ENCODE assay signal across 7 mouse cellular contexts in the genomic region with DNA sequence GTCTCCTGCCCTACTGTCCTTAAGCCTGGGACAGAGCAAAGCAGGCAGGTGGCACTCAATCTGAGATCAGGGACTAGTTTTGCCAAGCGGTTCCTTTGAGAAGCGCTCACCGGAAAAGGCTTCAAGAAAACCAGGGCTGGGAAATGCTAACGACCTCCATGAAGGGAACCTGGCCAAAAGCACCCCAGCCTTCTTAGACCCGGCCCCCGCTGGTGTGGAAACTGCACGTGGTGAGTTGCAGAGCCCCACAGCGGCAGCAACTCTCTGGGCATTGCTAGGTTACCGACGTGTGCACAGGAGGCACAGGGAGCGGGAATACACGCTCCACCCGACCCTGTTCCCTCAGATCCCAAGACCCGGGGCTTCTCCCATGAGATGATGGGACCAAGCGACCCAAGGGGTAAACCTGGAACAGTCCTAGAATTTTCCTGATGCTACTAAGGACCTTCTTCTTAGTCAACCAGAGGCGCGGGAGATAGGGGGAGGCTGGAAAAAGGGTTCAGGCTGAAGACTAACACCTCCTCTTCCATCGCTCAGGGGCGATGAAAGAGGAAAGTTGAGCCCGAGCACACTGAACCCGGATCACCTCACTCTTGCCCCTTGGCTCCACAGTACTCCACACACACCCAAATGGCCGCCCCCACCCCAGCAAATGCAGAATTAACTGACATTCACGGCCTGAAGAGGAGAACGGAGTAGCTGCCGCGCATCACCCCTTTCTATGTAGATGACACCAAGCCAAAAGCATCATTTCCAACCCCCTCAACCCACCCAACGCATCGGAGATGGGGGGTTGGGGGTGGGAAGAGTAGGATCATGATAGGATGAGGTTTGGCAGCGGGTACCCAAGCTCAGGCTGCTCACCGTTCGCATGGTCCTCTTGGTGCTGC.
DNase-seq lines count a peak whose midpoint lies in the region; ATAC-seq and TF ChIP-seq lines count a peak whose summit lies in the region.

No protein-coding gene starts in this region.

- H3K27me3 ChIP-seq in ES-Bruce4 (ENCODE audit: control insufficient read depth, insufficient read depth, low read length, poor library complexity, severe bottlenecking): peaks cover 14% of the 10 kb centered on the region
- H3K27me3 ChIP-seq in hindbrain, embryonic 14.5 days (ENCODE audit: control insufficient read depth, insufficient read depth, low read length): no peaks in the 10 kb centered on the region

- peak; percentile 32 for DNase-seq in ZHBTc4 (ENCODE audit: low read depth, low spot score)
- DNase-seq in embryo, embryonic 9.5 days (ENCODE audit: extremely low spot score): peak; percentile 31
- DNase-seq in hindbrain, embryonic 14.5 days (ENCODE audit: low spot score): peak; percentile 37
- peak; percentile 52 to 80 for DNase-seq in left cerebral cortex, postnatal 14 days (ENCODE audit: low spot score in 2 of 2)
- DNase-seq in neural tube, embryonic 10.5 days (ENCODE audit: extremely low spot score, low spot score): peak; percentile 44
- DNase-seq in urinary bladder, postnatal 25 days (ENCODE audit: low spot score): no peak

- TF ChIP-seq EP300 in ES-Bruce4 (IDR thresholded peaks at IDR 0.05; ENCODE audit: insufficient read depth, low read depth, low read length): no peak

- H3K9me3 ChIP-seq in ES-Bruce4 (replicated peaks; ENCODE audit: control insufficient read depth, insufficient read depth, low read length, poor library complexity, severe bottlenecking): no peaks in the 10 kb centered on the region
- no peaks in the 10 kb centered on the region for H3K9me3 ChIP-seq in hindbrain, embryonic 14.5 days (ENCODE audit: control insufficient read depth, low read length)

- peak; percentile 38 for ATAC-seq in hindbrain, embryonic 14.5 days (ENCODE audit: low FRiP score)

- H3K4me3 ChIP-seq in ES-Bruce4 (ENCODE audit: low read depth, low read length): peak overlapping the region; percentile 11; the same call in 1 of the 2 replicates
- peak overlapping the region; percentile 57 for H3K4me3 ChIP-seq in hindbrain, embryonic 14.5 days (replicated peaks; ENCODE audit: low read length)

- no peak for TF ChIP-seq CTCF in ES-Bruce4 (IDR thresholded peaks at IDR 0.05; ENCODE audit: low read depth, low read length)

- H3K36me3 ChIP-seq in ES-Bruce4 (ENCODE audit: control insufficient read depth, insufficient read depth, low read length, poor library complexity, severe bottlenecking): no peaks in the 10 kb centered on the region
- no peaks in the 10 kb centered on the region; the same call in 1 of the 2 replicates for H3K36me3 ChIP-seq in hindbrain, embryonic 14.5 days (replicated peaks; ENCODE audit: control insufficient read depth, insufficient read depth)

- peak overlapping the region; percentile 88 for H3K4me2 ChIP-seq in hindbrain, embryonic 14.5 days (replicated peaks)

- intact Hi-C loops in left cerebral cortex, postnatal 14 days (cut with DNase I): loop anchor here (5.0 to 10.0 kb wide), 2 partner anchors 105 to 218 kb away; no protein-coding TSS in a partner anchor

- no peak overlapping the region for H3K9ac ChIP-seq in ES-Bruce4 (ENCODE audit: low read depth, poor library complexity, severe bottlenecking)
- peak overlapping the region; percentile 72 for H3K9ac ChIP-seq in hindbrain, embryonic 14.5 days

- H3K27ac ChIP-seq in ES-Bruce4 (ENCODE audit: insufficient read depth, low read length): no peak overlapping the region
- peak overlapping the region; percentile 48 for H3K27ac ChIP-seq in hindbrain, embryonic 14.5 days

- H3K4me1 ChIP-seq in ES-Bruce4 (ENCODE audit: control insufficient read depth, insufficient read depth, low read length): no peaks in the 10 kb centered on the region
- peaks cover 9% of the 10 kb centered on the region; the same call in 1 of the 2 replicates for H3K4me1 ChIP-seq in hindbrain, embryonic 14.5 days (replicated peaks; ENCODE audit: control insufficient read depth, insufficient read depth, low read length)

- no peak for TF ChIP-seq POLR2A in ES-Bruce4 (IDR thresholded peaks at IDR 0.05; ENCODE audit: insufficient read depth, low read length)

- under 1% methylated on average over 31 of the region's 31 CpGs for WGBS in hindbrain, embryonic 14.5 days
